Mouse (Mus musculus): ENCODE data around the gene Trio. TPM values are rescaled to one million over a fixed set of nuclear protein-coding genes. Genes with fewer than 3 reads are reported as not detected.

The Trio gene
- polyA plus RNA-seq, 1 experiment from 2014 or later = 45.3 TPM

DNA sequence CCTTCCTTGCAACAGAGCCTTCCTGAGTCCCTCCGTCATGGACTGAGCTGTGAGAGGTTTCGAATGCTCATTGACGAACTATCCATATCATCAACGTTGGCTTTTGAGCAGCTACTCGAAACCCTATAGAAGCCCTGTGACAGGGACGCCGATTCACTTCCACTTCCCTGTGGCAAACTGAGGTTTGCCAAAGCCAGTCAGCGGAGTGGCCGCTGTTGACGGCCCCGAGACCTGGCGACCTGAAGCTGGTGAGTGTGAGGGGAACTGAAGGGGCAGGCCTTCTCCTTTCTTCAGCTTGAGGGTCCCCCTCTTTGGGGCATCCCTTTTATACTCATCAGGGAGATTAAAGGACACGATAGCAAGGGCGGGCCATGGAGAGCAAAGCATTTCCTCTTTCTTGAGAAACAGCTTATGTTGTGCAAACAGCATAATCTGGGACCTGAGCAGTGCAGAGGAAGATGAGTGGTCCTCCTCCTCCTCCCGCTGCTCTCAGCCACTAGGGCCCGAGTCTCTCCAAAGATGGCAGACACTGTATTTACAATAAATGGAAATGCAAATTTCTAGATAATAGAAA is 151.8 kb downstream of the Trio start:
- Histone ChIP-seq H3K4me1 (no peaks in the 10 kb centered on the region), H3K27me3 (no peaks in the 10 kb centered on the region), H3K4me2 (replicated peaks) (no peak overlapping the region), H3K9me3 (replicated peaks) (no peaks in the 10 kb centered on the region), H3K9ac (no peak overlapping the region), H3K36me3 (peaks cover 33% of the 10 kb centered on the region), H3K4me3 (replicated peaks) (no peak overlapping the region), H3K27ac (replicated peaks) (no peak overlapping the region)
- ATAC-seq (ENCODE audit: insufficient number of reproducible peaks, low FRiP score, low TSS enrichment, low read depth) = no peak
- 91% methylated on average over 16 of the region's 16 CpGs for WGBS

DNA sequence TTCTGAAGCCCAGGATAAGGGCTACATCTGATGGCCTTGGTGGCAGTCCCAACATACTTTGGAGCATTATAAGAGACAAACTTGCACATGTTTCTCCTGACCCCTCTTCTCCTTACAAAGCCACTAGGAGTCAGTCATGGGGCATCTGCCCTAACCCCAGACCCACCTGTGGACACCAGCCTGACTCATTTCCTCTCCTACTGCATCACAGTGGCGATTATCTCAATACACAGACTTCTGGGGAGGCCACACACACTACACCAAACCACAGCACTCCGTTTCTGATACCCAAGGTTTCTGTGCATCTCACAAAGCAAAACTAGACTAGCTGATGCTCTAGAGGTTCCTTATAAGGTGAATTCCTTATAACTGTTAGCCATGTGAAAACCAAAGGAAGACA is 153.4 kb downstream of the Trio start:
- Histone ChIP-seq H3K9me3 (replicated peaks) (no peaks in the 10 kb centered on the region), H3K36me3 (peaks cover 29% of the 10 kb centered on the region), H3K4me1 (no peaks in the 10 kb centered on the region), H3K4me3 (replicated peaks) (no peak overlapping the region), H3K27ac (replicated peaks) (no peak overlapping the region), H3K27me3 (no peaks in the 10 kb centered on the region), H3K4me2 (replicated peaks) (no peak overlapping the region), H3K9ac (no peak overlapping the region)
- ATAC-seq (ENCODE audit: insufficient number of reproducible peaks, low FRiP score, low TSS enrichment, low read depth) = no peak
- WGBS = 78% methylated on average over 2 of the region's 2 CpGs

DNA sequence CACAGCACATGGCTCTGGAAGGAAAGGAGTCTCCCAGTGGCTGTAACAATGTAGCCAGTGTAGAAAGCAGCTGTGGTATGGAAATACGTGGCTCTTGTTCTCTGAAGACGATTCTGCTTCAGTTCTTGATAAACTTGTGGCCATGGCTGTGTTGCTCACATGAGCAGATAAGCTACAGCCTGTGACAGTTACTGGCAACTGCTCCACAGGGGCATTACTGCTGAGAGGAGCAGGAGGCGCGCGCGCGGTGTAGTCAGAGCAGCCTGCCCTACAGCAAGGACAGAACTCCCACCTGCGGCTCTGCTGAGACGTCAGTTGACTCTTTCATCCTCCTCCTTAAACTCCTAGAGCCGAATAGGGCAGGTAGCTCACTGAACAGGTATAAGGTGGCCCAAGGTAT is 153.9 kb downstream of the Trio start:
- WGBS = 81% methylated on average over 10 of the region's 10 CpGs

DNA sequence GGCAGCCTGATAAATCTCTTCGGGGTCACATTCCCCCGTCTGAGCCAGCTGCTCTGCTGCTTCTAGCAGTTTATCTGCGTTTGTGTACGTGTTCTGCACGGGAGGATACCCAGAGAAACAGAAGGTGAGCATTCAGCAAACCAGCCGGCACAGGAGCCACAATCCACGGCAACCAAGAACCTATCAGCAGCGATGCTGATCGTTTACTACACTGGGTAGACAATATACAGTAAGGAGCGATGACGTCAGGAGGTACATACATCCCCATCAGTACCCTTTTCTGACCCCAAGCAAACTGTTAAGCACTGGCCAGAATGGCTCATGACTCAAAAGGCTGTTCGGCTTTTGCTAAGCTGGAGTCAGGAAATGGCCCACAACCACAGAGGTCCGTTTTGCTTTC is 154.4 kb downstream of the Trio start:
- Histone ChIP-seq H3K9ac (no peak overlapping the region), H3K4me1 (no peaks in the 10 kb centered on the region), H3K9me3 (replicated peaks) (no peaks in the 10 kb centered on the region), H3K36me3 (peaks cover 29% of the 10 kb centered on the region), H3K4me2 (replicated peaks) (no peak overlapping the region), H3K27ac (replicated peaks) (no peak overlapping the region), H3K4me3 (replicated peaks) (no peak overlapping the region), H3K27me3 (no peaks in the 10 kb centered on the region)
- WGBS = 85% methylated on average over 13 of the region's 13 CpGs
- no peak for ATAC-seq (ENCODE audit: insufficient number of reproducible peaks, low FRiP score, low TSS enrichment, low read depth)

More for the DNA sequence above, 153.9 kb downstream of the Trio start:
- Histone ChIP-seq H3K27me3 (no peaks in the 10 kb centered on the region), H3K36me3 (peaks cover 26% of the 10 kb centered on the region), H3K4me3 (replicated peaks) (no peak overlapping the region), H3K9me3 (replicated peaks) (no peaks in the 10 kb centered on the region), H3K27ac (replicated peaks) (no peak overlapping the region), H3K4me1 (no peaks in the 10 kb centered on the region), H3K4me2 (replicated peaks) (no peak overlapping the region), H3K9ac (no peak overlapping the region)
- no peak for ATAC-seq (ENCODE audit: insufficient number of reproducible peaks, low FRiP score, low TSS enrichment, low read depth)

DNA sequence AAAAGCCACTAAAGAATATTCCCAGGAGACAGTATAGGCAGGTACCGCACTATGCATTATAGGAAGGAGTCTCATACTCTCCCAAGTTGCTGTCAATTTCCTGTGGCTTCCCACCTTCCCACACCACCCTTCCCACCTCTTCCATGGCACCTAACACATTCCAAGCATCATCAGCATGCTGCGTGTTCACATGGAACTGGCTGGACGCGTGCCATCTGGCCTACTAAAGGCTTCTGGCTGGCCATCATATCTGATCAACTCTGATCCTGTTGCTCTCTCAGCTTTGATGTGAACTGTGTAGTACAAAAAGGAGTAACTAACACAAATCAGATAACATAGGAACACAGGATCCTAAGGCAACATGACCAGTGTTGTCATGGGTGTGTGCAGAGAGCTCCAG is 156.6 kb downstream of the Trio start:
- Histone ChIP-seq H3K27me3 (no peaks in the 10 kb centered on the region), H3K36me3 (peaks cover 38% of the 10 kb centered on the region; the same call in 1 of the 2 replicates), H3K4me3 (replicated peaks) (no peak overlapping the region), H3K4me1 (no peaks in the 10 kb centered on the region), H3K9me3 (replicated peaks) (no peaks in the 10 kb centered on the region), H3K4me2 (replicated peaks) (no peak overlapping the region), H3K27ac (replicated peaks) (no peak overlapping the region), H3K9ac (no peak overlapping the region)
- 87% methylated on average over 4 of the region's 4 CpGs for WGBS
- no peak for ATAC-seq (ENCODE audit: insufficient number of reproducible peaks, low FRiP score, low TSS enrichment, low read depth)

DNA sequence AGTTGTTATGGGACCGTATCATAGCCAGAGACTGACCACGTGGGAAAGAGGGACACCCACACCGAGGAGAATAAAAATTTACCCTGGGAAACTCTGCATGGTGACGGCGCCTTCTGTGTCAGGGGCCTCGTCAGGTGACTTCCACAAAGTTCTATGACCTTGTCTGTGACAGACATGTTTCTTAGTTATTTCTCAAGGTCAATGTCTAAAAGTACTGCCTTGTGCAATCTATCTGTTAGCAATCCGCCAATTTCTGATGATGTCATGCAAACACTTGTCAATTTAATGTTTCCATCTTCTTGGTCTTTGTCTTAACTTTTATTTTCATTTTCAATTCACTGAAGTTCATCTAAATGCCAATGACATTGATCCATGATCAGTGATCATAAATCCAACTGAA is 157.8 kb downstream of the Trio start:
- H3K27ac ChIP-seq (replicated peaks) = no peak overlapping the region
- no peak overlapping the region for H3K4me3 ChIP-seq (replicated peaks)
- H3K4me2 ChIP-seq (replicated peaks) = no peak overlapping the region
- no peak overlapping the region for H3K9ac ChIP-seq
- H3K4me1 ChIP-seq = no peaks in the 10 kb centered on the region
- ATAC-seq (ENCODE audit: insufficient number of reproducible peaks, low FRiP score, low TSS enrichment, low read depth) = no peak
- H3K27me3 ChIP-seq = no peaks in the 10 kb centered on the region
- no peaks in the 10 kb centered on the region for H3K9me3 ChIP-seq (replicated peaks)
- peaks cover 33% of the 10 kb centered on the region; the same call in 1 of the 2 replicates for H3K36me3 ChIP-seq
- 91% methylated on average over 7 of the region's 7 CpGs for WGBS

DNA sequence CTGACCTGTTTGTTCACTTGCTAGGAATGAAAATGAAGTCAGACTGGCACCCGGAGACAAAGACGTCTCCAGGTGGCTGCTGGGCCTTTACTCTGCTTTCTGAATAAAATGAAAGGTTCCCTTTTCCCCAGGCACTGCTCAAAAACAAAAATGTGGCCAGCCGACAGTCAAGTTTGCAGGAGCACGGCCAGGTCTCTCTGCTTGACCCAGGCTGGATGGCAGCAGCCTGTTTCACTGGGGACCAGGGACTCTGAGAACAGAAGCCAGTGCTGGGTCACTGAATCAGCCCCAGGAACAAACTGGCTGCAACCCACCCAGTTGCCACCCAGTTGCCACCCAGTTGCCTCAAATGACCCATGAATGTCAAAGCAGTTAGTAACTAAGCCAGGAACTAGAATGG is 159.2 kb downstream of the Trio start:
- Histone ChIP-seq H3K27ac (replicated peaks) (no peak overlapping the region), H3K4me1 (no peaks in the 10 kb centered on the region)

DNA sequence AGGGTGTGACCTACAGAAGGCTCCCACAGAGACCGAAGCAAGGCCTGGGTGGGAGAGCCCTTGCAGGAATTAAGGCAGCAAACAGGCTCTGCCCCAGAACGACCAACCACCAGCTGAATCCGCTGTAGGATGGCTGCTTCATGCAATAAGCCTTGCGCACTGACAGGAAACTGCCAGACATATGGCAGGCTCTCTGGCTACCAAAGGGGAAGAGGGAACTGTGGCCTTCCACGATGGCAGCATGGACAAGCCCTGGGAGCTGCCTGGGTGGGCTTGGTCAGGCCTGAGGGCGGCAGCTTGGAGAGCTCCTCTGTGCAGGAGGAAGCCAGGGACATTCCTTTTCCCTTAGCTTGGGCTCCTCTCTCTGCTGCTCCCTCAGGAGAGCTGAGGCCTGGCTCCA is 159.6 kb downstream of the Trio start:
- no peaks in the 10 kb centered on the region for H3K27me3 ChIP-seq
- no peak overlapping the region for H3K4me3 ChIP-seq (replicated peaks)
- H3K4me2 ChIP-seq (replicated peaks) = no peak overlapping the region
- no peaks in the 10 kb centered on the region for H3K9me3 ChIP-seq (replicated peaks)
- no peak overlapping the region for H3K27ac ChIP-seq (replicated peaks)
- no peak overlapping the region for H3K9ac ChIP-seq
- ATAC-seq (ENCODE audit: insufficient number of reproducible peaks, low FRiP score, low TSS enrichment, low read depth) = no peak
- H3K4me1 ChIP-seq = no peaks in the 10 kb centered on the region
- peaks cover 32% of the 10 kb centered on the region; the same call in 1 of the 2 replicates for H3K36me3 ChIP-seq
- 66% methylated on average over 6 of the region's 6 CpGs for WGBS

More for the DNA sequence above, 159.2 kb downstream of the Trio start:
- Histone ChIP-seq H3K36me3 (peaks cover 36% of the 10 kb centered on the region; the same call in 1 of the 2 replicates), H3K27me3 (no peaks in the 10 kb centered on the region), H3K4me2 (replicated peaks) (no peak overlapping the region), H3K4me3 (replicated peaks) (no peak overlapping the region), H3K9ac (no peak overlapping the region), H3K9me3 (replicated peaks) (no peaks in the 10 kb centered on the region)
- 69% methylated on average over 4 of the region's 4 CpGs for WGBS
- ATAC-seq (ENCODE audit: insufficient number of reproducible peaks, low FRiP score, low TSS enrichment, low read depth) = no peak

DNA sequence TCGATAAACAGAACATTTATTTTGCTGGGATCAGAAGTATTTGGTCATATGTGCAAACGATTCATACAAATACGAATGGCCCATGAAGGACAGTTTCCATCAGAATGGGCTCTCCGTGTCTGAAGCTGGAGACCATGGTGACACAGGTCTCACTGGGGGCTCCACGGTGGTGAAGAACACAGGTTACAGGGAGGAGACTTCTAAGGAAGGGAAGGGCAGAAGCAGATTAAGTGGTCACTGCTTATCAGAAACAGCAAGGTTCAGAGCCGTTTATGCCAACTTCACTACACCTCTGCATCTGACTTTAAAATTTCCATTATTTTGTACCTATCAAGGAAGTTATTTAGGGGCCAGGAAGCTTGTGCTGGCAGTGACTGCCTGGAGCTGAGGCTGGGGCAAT is 161.3 kb downstream of the Trio start:
- Histone ChIP-seq H3K36me3 (peaks cover 28% of the 10 kb centered on the region; the same call in 1 of the 2 replicates), H3K27ac (replicated peaks) (no peak overlapping the region), H3K27me3 (no peaks in the 10 kb centered on the region), H3K4me3 (replicated peaks) (no peak overlapping the region), H3K4me2 (replicated peaks) (no peak overlapping the region), H3K4me1 (no peaks in the 10 kb centered on the region), H3K9ac (no peak overlapping the region), H3K9me3 (replicated peaks) (no peaks in the 10 kb centered on the region)
- no peak for ATAC-seq (ENCODE audit: insufficient number of reproducible peaks, low FRiP score, low TSS enrichment, low read depth)
- 93% methylated on average over 6 of the region's 6 CpGs for WGBS

DNA sequence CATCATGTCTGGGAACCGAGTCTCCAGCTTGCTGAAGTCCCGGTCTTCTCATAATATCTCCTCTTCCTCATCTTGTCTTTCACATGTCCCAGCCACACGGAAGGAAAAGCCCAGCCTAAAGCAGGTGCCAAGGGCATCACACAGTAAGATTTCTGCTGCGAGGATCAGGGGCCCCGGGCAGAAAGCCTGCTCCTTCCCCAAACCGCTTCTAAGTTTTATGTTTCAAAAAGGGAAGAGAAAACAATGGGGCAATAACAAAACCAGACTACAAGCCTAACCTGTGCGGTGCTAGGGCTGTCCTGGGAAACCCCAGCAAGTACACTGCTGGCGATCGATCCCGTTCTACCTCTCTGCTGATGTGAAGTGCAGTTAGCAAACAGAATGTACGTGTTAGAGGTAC is 162.7 kb downstream of the Trio start:
- H3K9ac ChIP-seq = no peak overlapping the region
- no peak for ATAC-seq (ENCODE audit: insufficient number of reproducible peaks, low FRiP score, low TSS enrichment, low read depth)
- no peak overlapping the region for H3K27ac ChIP-seq (replicated peaks)
- H3K36me3 ChIP-seq = peaks cover 28% of the 10 kb centered on the region; the same call in 1 of the 2 replicates
- 78% methylated on average over 11 of the region's 11 CpGs for WGBS
- H3K4me3 ChIP-seq (replicated peaks) = no peak overlapping the region
- H3K4me2 ChIP-seq (replicated peaks) = no peak overlapping the region
- H3K27me3 ChIP-seq = no peaks in the 10 kb centered on the region
- H3K9me3 ChIP-seq (replicated peaks) = no peaks in the 10 kb centered on the region
- no peaks in the 10 kb centered on the region for H3K4me1 ChIP-seq

DNA sequence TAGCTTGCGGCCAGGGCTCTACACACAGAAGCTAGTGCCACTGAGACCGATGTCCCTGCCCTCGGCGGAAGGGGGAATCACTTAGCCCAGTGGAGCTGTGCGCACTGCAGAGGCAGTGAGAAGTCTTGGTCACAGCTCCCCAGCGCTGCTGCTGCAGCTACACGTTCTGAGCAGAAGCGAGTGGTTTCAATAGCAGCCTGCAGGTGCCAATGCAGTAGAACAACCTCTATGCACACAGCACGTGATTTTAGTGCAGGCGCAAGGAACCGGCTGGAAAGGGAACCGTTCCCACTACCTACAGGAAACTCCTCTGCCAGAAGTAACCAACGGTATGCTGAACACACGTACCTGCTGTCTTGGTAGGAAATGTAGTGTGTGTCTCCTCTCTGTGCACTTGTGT is 165.2 kb downstream of the Trio start:
- Histone ChIP-seq H3K4me3 (replicated peaks) (no peak overlapping the region), H3K4me2 (replicated peaks) (no peak overlapping the region), H3K27me3 (no peaks in the 10 kb centered on the region), H3K9me3 (replicated peaks) (no peaks in the 10 kb centered on the region), H3K36me3 (peaks cover 22% of the 10 kb centered on the region; the same call in 1 of the 2 replicates), H3K4me1 (no peaks in the 10 kb centered on the region), H3K27ac (replicated peaks) (no peak overlapping the region), H3K9ac (no peak overlapping the region)
- no peak for ATAC-seq (ENCODE audit: insufficient number of reproducible peaks, low FRiP score, low TSS enrichment, low read depth)
- WGBS = 91% methylated on average over 14 of the region's 14 CpGs

DNA sequence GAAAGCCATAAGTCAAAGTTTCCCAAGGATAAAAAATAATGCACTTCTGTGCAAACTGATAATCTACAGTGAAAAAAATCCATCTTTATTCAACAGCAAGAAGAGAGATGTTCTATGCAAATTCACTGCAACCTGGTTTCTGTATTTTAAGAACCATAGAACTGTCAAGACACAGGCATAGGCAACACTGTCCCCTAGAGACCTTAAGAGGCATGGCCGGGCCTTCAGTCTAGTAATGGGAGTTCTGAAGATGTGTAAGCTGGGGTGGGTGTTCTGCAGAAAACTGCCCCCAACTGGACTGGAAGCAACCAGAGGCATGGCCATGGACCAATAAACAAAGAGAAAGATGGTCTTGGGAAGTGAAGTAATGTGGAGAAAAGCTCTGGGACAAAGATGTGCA is 166.1 kb downstream of the Trio start:
- Histone ChIP-seq H3K4me3 (replicated peaks) (no peak overlapping the region), H3K36me3 (peaks cover 24% of the 10 kb centered on the region), H3K27ac (replicated peaks) (no peak overlapping the region), H3K9ac (no peak overlapping the region), H3K27me3 (no peaks in the 10 kb centered on the region), H3K4me1 (no peaks in the 10 kb centered on the region), H3K9me3 (replicated peaks) (no peaks in the 10 kb centered on the region), H3K4me2 (replicated peaks) (no peak overlapping the region)
- WGBS = 63% methylated on average over 1 of the region's 1 CpGs
- ATAC-seq (ENCODE audit: insufficient number of reproducible peaks, low FRiP score, low TSS enrichment, low read depth) = no peak

Data from embryonic facial prominence, embryonic 15.5 days (tissue).